Mouse (Mus musculus): ENCODE results near the gene Rora.

DNA sequence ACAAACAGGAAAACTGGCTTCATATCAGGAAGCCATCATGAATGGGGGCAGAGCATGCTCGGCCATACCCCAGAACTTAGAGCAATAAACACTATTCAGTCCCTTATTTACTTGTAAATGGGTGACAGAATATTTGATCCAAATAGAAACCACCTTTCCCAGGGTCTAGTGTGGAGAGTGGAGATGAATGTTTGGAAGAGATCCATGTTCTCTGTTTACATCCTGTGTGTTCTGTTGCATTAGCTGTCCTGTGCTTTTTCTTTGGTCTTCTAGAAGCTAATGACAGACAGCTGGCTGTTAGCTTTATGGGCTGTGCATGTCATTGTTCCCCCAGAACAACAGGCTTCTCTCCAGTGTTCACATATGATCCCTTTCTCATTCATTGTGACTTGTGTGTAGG, 731.3 kb downstream of the Rora start:
- TF ChIP-seq POLR2AphosphoS2 (IDR thresholded peaks at IDR 0.05; ENCODE audit: insufficient read length, low read depth) (no peak), POLR2A (IDR thresholded peaks at IDR 0.05; ENCODE audit: insufficient read length, low read depth) (no peak), CEBPB (IDR thresholded peaks at IDR 0.05; ENCODE audit: insufficient read depth, poor library complexity, severe bottlenecking) (no peak), E2F4 (IDR thresholded peaks at IDR 0.05; ENCODE audit: insufficient read depth) (no peak), MYOD1 (IDR thresholded peaks at IDR 0.05; ENCODE audit: control insufficient read depth in 1 of 3, insufficient read length in 2 of 3, low read depth in 2 of 3) (no peak), SRF (IDR thresholded peaks at IDR 0.05; ENCODE audit: control insufficient read depth, insufficient read length, low read depth) (no peak), USF1 (IDR thresholded peaks at IDR 0.05; ENCODE audit: low read depth) (no peak), TCF3 (IDR thresholded peaks at IDR 0.05; ENCODE audit: insufficient read length, low read depth) (no peak), REST (IDR thresholded peaks at IDR 0.05; ENCODE audit: insufficient read depth, insufficient read length) (no peak)
